Mouse (Mus musculus): ENCODE measurements around the gene Cys1. TPM values are rescaled to one million over a fixed set of nuclear protein-coding genes. Genes with fewer than 3 reads are reported as not detected.
"Not testable (repeated sequence)": the region's sequence is repeated elsewhere in the genome, so short reads cannot be mapped to it uniquely, and the experiment has no call there.

Cys1 gene
- polyA plus RNA-seq, 1 experiment from 2014 or later: 1.3 TPM

DNA sequence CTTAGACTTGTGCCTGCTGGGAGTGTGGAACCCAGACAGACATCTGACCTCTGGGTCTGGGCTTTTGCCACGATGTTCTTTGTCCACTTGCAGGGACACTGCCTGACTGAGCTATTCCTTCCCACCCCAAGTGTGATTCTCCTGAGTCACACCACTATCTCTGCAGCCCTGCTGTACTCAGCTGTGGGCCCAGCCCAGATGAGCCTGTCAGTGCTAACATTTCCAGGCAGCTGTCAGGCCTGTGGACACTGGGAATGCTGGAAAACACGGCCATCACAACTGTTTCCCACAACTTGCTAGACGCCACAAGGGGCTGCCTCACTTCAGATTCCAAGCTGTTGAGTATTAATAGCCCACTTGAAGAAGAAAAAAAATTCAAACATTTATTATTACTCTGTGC is 21.4 kb upstream of the Cys1 start:
- Histone ChIP-seq H3K36me3 (ENCODE audit: control insufficient read depth, insufficient read depth, low read length) (no peaks in the 10 kb centered on the region), H3K4me3 (ENCODE audit: low read depth, low read length) (no peak overlapping the region), H3K9me3 (ENCODE audit: control insufficient read depth, low read length) (no peaks in the 10 kb centered on the region), H3K4me1 (ENCODE audit: control insufficient read depth, insufficient read depth, low read length) (peaks cover 4% of the 10 kb centered on the region; the same call in 1 of the 2 replicates), H3K4me2 (ENCODE audit: low read depth, low read length) (no peak overlapping the region), H3K27me3 (ENCODE audit: control insufficient read depth, insufficient read depth, low read length) (no peaks in the 10 kb centered on the region), H3K27ac (ENCODE audit: low read depth, low read length) (no peak overlapping the region), H3K9ac (replicated peaks; ENCODE audit: low read depth, low read length) (no peak overlapping the region)
- 85% methylated on average over 3 of the region's 3 CpGs for WGBS
- no peak for ATAC-seq (ENCODE audit: low read depth)

- WGBS: 88% methylated on average over 9 of the region's 9 CpGs
- not testable (repeated sequence) for H3K36me3 ChIP-seq (ENCODE audit: control insufficient read depth, insufficient read depth, low read length); H3K4me1 ChIP-seq (ENCODE audit: control insufficient read depth, insufficient read depth, low read length); H3K4me2 ChIP-seq (ENCODE audit: low read depth, low read length); H3K27ac ChIP-seq (ENCODE audit: low read depth, low read length); H3K27me3 ChIP-seq (ENCODE audit: control insufficient read depth, insufficient read depth, low read length); ATAC-seq (ENCODE audit: low read depth); H3K9ac ChIP-seq (replicated peaks; ENCODE audit: low read depth, low read length); H3K4me3 ChIP-seq (ENCODE audit: low read depth, low read length); H3K9me3 ChIP-seq (ENCODE audit: control insufficient read depth, low read length)
Measured at GRCm38 (mm10) chr12:24701621-24702020, 20.0 kb upstream of the Cys1 start.

DNA sequence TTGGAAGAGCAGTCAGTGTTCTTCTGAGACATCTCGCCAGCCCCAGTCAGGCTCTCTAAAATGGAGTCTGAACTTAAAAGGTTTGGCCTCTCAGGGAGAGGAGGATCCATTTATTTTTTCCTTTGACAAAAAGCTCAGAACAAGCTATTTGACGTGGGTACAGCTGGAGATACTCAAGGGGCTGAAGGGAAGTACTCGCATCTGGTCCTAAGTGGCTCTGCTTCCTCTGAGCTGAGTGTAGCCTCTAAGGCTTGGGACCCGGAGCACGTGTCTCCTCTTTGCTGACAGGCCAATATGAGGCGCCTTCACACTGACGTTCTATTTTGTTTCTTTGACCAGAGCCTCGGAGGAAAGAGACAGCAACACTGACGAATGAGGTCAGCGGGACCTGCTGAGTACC is 18.0 kb upstream of the Cys1 start:
- H3K27ac ChIP-seq (ENCODE audit: low read depth, low read length): no peak overlapping the region
- no peaks in the 10 kb centered on the region for H3K9me3 ChIP-seq (ENCODE audit: control insufficient read depth, low read length)
- WGBS: 76% methylated on average over 10 of the region's 10 CpGs
- no peak overlapping the region for H3K4me2 ChIP-seq (ENCODE audit: low read depth, low read length)
- no peak for ATAC-seq (ENCODE audit: low read depth)
- no peaks in the 10 kb centered on the region for H3K4me1 ChIP-seq (ENCODE audit: control insufficient read depth, insufficient read depth, low read length)
- H3K9ac ChIP-seq (replicated peaks; ENCODE audit: low read depth, low read length): no peak overlapping the region
- no peaks in the 10 kb centered on the region for H3K36me3 ChIP-seq (ENCODE audit: control insufficient read depth, insufficient read depth, low read length)
- no peak overlapping the region for H3K4me3 ChIP-seq (ENCODE audit: low read depth, low read length)
- H3K27me3 ChIP-seq (ENCODE audit: control insufficient read depth, insufficient read depth, low read length): no peaks in the 10 kb centered on the region

DNA sequence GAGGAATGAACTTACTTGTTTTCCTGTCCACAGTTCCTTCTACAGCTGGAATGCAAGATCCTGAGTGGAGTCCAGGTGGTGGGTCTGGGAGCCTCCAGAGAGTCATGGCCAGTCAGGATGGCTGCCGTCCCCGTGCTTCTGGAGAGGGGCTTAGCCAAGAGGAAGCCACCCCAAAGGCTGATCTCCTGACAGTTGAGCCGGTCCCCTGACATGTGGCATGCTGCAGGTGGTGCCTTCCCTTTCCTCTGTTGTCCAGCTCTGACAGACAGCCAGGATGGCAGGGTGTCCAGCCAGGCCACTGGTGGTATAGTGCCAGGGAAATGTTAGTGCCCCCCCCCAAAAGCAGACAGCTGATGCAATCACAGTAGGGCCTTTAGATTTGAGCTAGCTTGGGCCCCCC is 16.9 kb upstream of the Cys1 start:
- Histone ChIP-seq H3K4me1 (ENCODE audit: control insufficient read depth, insufficient read depth, low read length) (no peaks in the 10 kb centered on the region), H3K36me3 (ENCODE audit: control insufficient read depth, insufficient read depth, low read length) (no peaks in the 10 kb centered on the region), H3K9ac (replicated peaks; ENCODE audit: low read depth, low read length) (no peak overlapping the region), H3K9me3 (ENCODE audit: control insufficient read depth, low read length) (no peaks in the 10 kb centered on the region), H3K27me3 (ENCODE audit: control insufficient read depth, insufficient read depth, low read length) (no peaks in the 10 kb centered on the region), H3K4me3 (ENCODE audit: low read depth, low read length) (no peak overlapping the region), H3K4me2 (ENCODE audit: low read depth, low read length) (no peak overlapping the region), H3K27ac (ENCODE audit: low read depth, low read length) (no peak overlapping the region)
- ATAC-seq (ENCODE audit: low read depth): no peak
- 84% methylated on average over 3 of the region's 3 CpGs for WGBS

GRCm38 (mm10) chr12:24697484-24698204 is 16.0 kb upstream of the Cys1 start:
- 63% methylated on average over 8 of the region's 8 CpGs for WGBS
- Histone ChIP-seq H3K27me3 (ENCODE audit: control insufficient read depth, insufficient read depth, low read length) (no peaks in the 10 kb centered on the region), H3K4me3 (ENCODE audit: low read depth, low read length) (no peak overlapping the region), H3K36me3 (ENCODE audit: control insufficient read depth, insufficient read depth, low read length) (no peaks in the 10 kb centered on the region), H3K9me3 (ENCODE audit: control insufficient read depth, low read length) (no peaks in the 10 kb centered on the region), H3K4me1 (ENCODE audit: control insufficient read depth, insufficient read depth, low read length) (no peaks in the 10 kb centered on the region), H3K27ac (ENCODE audit: low read depth, low read length) (no peak overlapping the region), H3K9ac (replicated peaks; ENCODE audit: low read depth, low read length) (no peak overlapping the region), H3K4me2 (ENCODE audit: low read depth, low read length) (no peak overlapping the region)
- peak; percentile 79 for ATAC-seq (ENCODE audit: low read depth)

- Histone ChIP-seq H3K36me3 (ENCODE audit: control insufficient read depth, insufficient read depth, low read length) (no peaks in the 10 kb centered on the region), H3K4me2 (ENCODE audit: low read depth, low read length) (no peak overlapping the region), H3K27me3 (ENCODE audit: control insufficient read depth, insufficient read depth, low read length) (no peaks in the 10 kb centered on the region), H3K4me3 (ENCODE audit: low read depth, low read length) (no peak overlapping the region), H3K9me3 (ENCODE audit: control insufficient read depth, low read length) (no peaks in the 10 kb centered on the region), H3K9ac (replicated peaks; ENCODE audit: low read depth, low read length) (no peak overlapping the region), H3K27ac (ENCODE audit: low read depth, low read length) (no peak overlapping the region), H3K4me1 (ENCODE audit: control insufficient read depth, insufficient read depth, low read length) (no peaks in the 10 kb centered on the region)
- peak; percentile 92 for ATAC-seq (ENCODE audit: low read depth)
- 42% methylated on average over 16 of the region's 16 CpGs for WGBS
Measured at GRCm38 (mm10) chr12:24696500-24697483, 15.2 kb upstream of the Cys1 start.

DNA sequence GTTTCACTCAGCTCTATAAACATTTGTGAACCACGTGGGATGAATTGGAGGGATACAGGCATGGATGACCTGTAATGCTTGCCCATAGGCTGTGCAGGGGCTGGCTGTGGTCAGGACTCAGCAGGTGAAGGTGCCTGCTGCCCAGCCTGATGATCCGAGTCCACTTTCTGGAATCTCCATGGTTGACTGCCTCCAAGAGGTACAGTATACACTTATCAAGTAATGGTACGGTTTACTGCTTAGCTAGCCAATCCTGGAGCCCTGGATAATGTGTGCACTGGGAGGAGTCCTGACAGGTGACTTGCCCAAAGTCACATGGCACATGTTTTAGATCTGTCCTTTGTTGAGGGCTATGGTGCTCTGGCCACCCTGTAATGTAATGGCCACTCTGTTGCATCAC is 8.7 kb upstream of the Cys1 start:
- H3K4me2 ChIP-seq (ENCODE audit: low read depth, low read length): no peak overlapping the region
- H3K27ac ChIP-seq (ENCODE audit: low read depth, low read length): no peak overlapping the region
- H3K4me3 ChIP-seq (ENCODE audit: low read depth, low read length): no peak overlapping the region
- H3K27me3 ChIP-seq (ENCODE audit: control insufficient read depth, insufficient read depth, low read length): no peaks in the 10 kb centered on the region
- no peaks in the 10 kb centered on the region for H3K4me1 ChIP-seq (ENCODE audit: control insufficient read depth, insufficient read depth, low read length)
- no peaks in the 10 kb centered on the region for H3K9me3 ChIP-seq (ENCODE audit: control insufficient read depth, low read length)
- 87% methylated on average over 3 of the region's 3 CpGs for WGBS
- H3K36me3 ChIP-seq (ENCODE audit: control insufficient read depth, insufficient read depth, low read length): no peaks in the 10 kb centered on the region
- no peak for ATAC-seq (ENCODE audit: low read depth)
- no peak overlapping the region for H3K9ac ChIP-seq (replicated peaks; ENCODE audit: low read depth, low read length)

DNA sequence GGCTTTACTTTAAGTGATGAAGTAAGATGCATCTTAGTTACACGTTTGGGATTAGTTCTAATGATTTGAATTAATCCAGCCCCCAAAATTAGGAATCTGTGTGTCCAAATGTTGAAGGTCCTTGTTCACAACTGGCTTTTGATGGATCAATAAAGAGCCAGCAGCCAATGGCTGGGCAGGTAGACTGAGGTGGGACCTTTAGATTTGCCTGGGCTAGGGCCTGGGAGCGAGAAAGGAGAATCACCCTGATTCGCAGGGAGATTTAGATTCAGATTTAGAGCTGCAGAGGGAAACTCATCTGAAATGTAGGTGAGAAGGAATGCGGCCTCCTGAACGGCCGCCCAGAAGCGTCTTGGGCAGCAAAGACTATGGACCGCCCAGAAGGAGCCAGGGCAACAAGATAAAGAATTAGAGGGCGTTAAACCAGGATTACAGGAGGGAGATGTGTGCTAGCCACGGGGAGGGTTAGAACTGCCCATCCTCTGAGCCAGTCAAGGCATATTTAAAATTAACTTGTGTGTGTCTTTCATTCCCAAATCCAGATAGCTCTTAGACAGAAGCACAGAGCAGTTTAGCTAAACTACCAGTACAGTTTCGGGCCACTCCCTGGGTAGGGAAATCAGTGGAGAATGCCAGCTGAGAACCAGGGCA is 5.2 kb upstream of the Cys1 start:
- no peak overlapping the region for H3K4me2 ChIP-seq (ENCODE audit: low read depth, low read length)
- WGBS: 80% methylated on average over 11 of the region's 11 CpGs
- no peak overlapping the region for H3K27ac ChIP-seq (ENCODE audit: low read depth, low read length)
- no peak for ATAC-seq (ENCODE audit: low read depth)
- H3K4me1 ChIP-seq (ENCODE audit: control insufficient read depth, insufficient read depth, low read length): no peaks in the 10 kb centered on the region
- no peaks in the 10 kb centered on the region for H3K9me3 ChIP-seq (ENCODE audit: control insufficient read depth, low read length)
- H3K4me3 ChIP-seq (ENCODE audit: low read depth, low read length): no peak overlapping the region
- no peaks in the 10 kb centered on the region for H3K36me3 ChIP-seq (ENCODE audit: control insufficient read depth, insufficient read depth, low read length)
- H3K9ac ChIP-seq (replicated peaks; ENCODE audit: low read depth, low read length): no peak overlapping the region
- H3K27me3 ChIP-seq (ENCODE audit: control insufficient read depth, insufficient read depth, low read length): peaks cover 8% of the 10 kb centered on the region
